Mouse (Mus musculus) kidney, adult 2 months (tissue): ENCODE measurements around the gene Mxd4.

Experiments used
- CTCF ChIP-seq: fragments of 200-500 bp; conservative IDR thresholded peaks from 2 replicates; pipeline ENCODE4 v1.5.1; 2011; ENCODE audit warnings: low read depth, mild to moderate bottlenecking, control low read depth, low read length, moderate library complexity, mixed read lengths; ENCODE audit not compliant: insufficient read depth, insufficient read length
- POLR2A ChIP-seq: fragments of 200-500 bp; IDR thresholded peaks from one replicate; pipeline ENCODE4 v1.6.1; 2011; ENCODE audit warnings: low read depth, low read length, control low read depth

GRCm38 (mm10) chr5:34220001-34220400, 32.5 kb upstream of the Mxd4 start:
- TF ChIP-seq CTCF (no peak), POLR2A (no peak)
